Comparison of ENCODE assay signal across 8 mouse cellular contexts in the genomic region with DNA sequence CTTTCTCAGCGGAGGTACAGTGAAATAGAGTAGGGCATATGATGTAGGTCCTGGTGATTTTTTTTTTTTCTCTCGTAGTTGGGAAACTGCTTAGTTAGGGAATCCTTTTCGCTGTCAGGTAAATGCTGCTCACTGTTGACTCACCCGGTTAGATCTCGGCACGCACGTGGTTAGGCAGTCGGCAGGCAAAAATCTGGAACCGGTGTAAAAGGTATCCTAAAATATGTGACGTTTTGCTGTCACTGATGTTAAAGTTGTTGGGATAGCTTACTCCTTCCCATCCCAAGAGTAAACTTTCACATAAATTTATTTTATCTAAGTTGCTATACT. TPM values are rescaled to one million over a fixed set of nuclear protein-coding genes. Genes with fewer than 3 reads are reported as not detected.
A peak's percentile ranks its signal among the peaks of the same experiment; 100 is the strongest.
DNase-seq lines count a peak whose midpoint lies in the region; ATAC-seq and TF ChIP-seq lines count a peak whose summit lies in the region.

No protein-coding gene starts in this region.

- no peak for TF ChIP-seq CTCF in lung, embryonic 14.5 days (IDR thresholded peaks at IDR 0.05; ENCODE audit: low read depth)

- H3K9ac ChIP-seq in lung, embryonic 14.5 days = peak overlapping the region; percentile 93
- H3K9ac ChIP-seq in hindbrain, embryonic 15.5 days = peak overlapping the region; percentile 88
- peak overlapping the region; percentile 93 for H3K9ac ChIP-seq in midbrain, embryonic 16.5 days (ENCODE audit: low read depth, low read length)

- 0% methylated on average over 10 of the region's 10 CpGs for WGBS in lung, embryonic 14.5 days
- under 1% methylated on average over 10 of the region's 10 CpGs for WGBS in hindbrain, embryonic 15.5 days
- 0% methylated on average over 10 of the region's 10 CpGs for WGBS in midbrain, embryonic 16.5 days

- H3K36me3 ChIP-seq in lung, embryonic 14.5 days (ENCODE audit: insufficient read depth) = peaks cover 13% of the 10 kb centered on the region
- H3K36me3 ChIP-seq in hindbrain, embryonic 15.5 days = peaks cover 7% of the 10 kb centered on the region; the same call in 1 of the 2 replicates
- no peaks in the 10 kb centered on the region for H3K36me3 ChIP-seq in midbrain, embryonic 16.5 days (ENCODE audit: control insufficient read depth, insufficient read depth, low read length)

- no peak for ATAC-seq in lung, embryonic 14.5 days (ENCODE audit: insufficient read depth)
- no peak for ATAC-seq in hindbrain, embryonic 15.5 days (ENCODE audit: low FRiP score, low read depth)
- no peak for ATAC-seq in midbrain, embryonic 16.5 days

- no peak overlapping the region; the same call in 1 of the 2 replicates for H3K27ac ChIP-seq in lung, embryonic 14.5 days (ENCODE audit: low read depth)
- H3K27ac ChIP-seq in hindbrain, embryonic 15.5 days (replicated peaks) = no peak overlapping the region
- no peak overlapping the region for H3K27ac ChIP-seq in midbrain, embryonic 16.5 days (ENCODE audit: low read length)

- no peaks in the 10 kb centered on the region for H3K9me3 ChIP-seq in lung, embryonic 14.5 days (ENCODE audit: low read depth, low read length)
- H3K9me3 ChIP-seq in hindbrain, embryonic 15.5 days = no peaks in the 10 kb centered on the region
- H3K9me3 ChIP-seq in midbrain, embryonic 16.5 days (replicated peaks; ENCODE audit: control insufficient read depth, low read length, poor library complexity, severe bottlenecking) = no peaks in the 10 kb centered on the region

- peak overlapping the region; percentile 70 for H3K4me2 ChIP-seq in lung, embryonic 14.5 days
- peak overlapping the region; percentile 66 for H3K4me2 ChIP-seq in hindbrain, embryonic 15.5 days
- H3K4me2 ChIP-seq in midbrain, embryonic 16.5 days (ENCODE audit: low read length) = peak overlapping the region; percentile 94

- peak overlapping the region; percentile 100 for H3K4me3 ChIP-seq in lung, embryonic 14.5 days (ENCODE audit: low read depth, low read length)
- H3K4me3 ChIP-seq in hindbrain, embryonic 15.5 days = peak overlapping the region; percentile 99
- peak overlapping the region; percentile 99 for H3K4me3 ChIP-seq in midbrain, embryonic 16.5 days (ENCODE audit: low read depth, low read length)

- peaks cover 4% of the 10 kb centered on the region; the same call in 1 of the 2 replicates for H3K4me1 ChIP-seq in lung, embryonic 14.5 days (ENCODE audit: insufficient read depth)
- peaks cover 24% of the 10 kb centered on the region for H3K4me1 ChIP-seq in hindbrain, embryonic 15.5 days (replicated peaks)
- peaks cover 19% of the 10 kb centered on the region for H3K4me1 ChIP-seq in midbrain, embryonic 16.5 days (ENCODE audit: control insufficient read depth, insufficient read depth, low read length)

- DNase-seq in lung, embryonic 14.5 days = no peak
- no peak for DNase-seq in lung, postnatal 4 days
- DNase-seq in c-Kit-positive CD71-positive TER-119-positive erythroid progenitor cells, embryonic 14.5 days (ENCODE audit: low spot score) = peak; percentile 37
- DNase-seq in retina, embryonic 14.5 days (ENCODE audit: low spot score) = no peak
- no peak for DNase-seq in layer of hippocampus, adult 9-11 months
- DNase-seq in cerebellum, adult 11 months = no peak

- no peaks in the 10 kb centered on the region for H3K27me3 ChIP-seq in lung, embryonic 14.5 days (ENCODE audit: insufficient read depth, low read length)
- no peaks in the 10 kb centered on the region for H3K27me3 ChIP-seq in hindbrain, embryonic 15.5 days
- H3K27me3 ChIP-seq in midbrain, embryonic 16.5 days (ENCODE audit: control insufficient read depth, insufficient read depth, low read depth, low read length) = no peaks in the 10 kb centered on the region

RNA-seq across cellular contexts. Expression of a gene that starts 1.3 kb away (rescaled TPM):
- polyA plus RNA-seq in lung, embryonic 14.5 days (2014; fragmentation: Nextera tagmentation; extraction: Ambion mirVana) = 95.5 and 102 TPM in 2 replicates
- polyA plus RNA-seq in hindbrain, embryonic 15.5 days (2015; fragmentation: Nextera tagmentation; extraction: Ambion mirVana) = 43.2 and 45.4 TPM in 2 replicates
- 50.3 and 51.2 TPM in 2 replicates for polyA plus RNA-seq in midbrain, embryonic 16.5 days (2015; fragmentation: Nextera tagmentation; extraction: Ambion mirVana)

RNA-seq across cellular contexts. Expression of a gene that starts 56.1 kb away (rescaled TPM):
- 0.51 and 0.61 TPM in 2 replicates for polyA plus RNA-seq in lung, embryonic 14.5 days (2014; fragmentation: Nextera tagmentation; extraction: Ambion mirVana)
- 0.45 and 0.75 TPM in 2 replicates for polyA plus RNA-seq in hindbrain, embryonic 15.5 days (2015; fragmentation: Nextera tagmentation; extraction: Ambion mirVana)
- 0.76 and 1.5 TPM in 2 replicates for polyA plus RNA-seq in midbrain, embryonic 16.5 days (2015; fragmentation: Nextera tagmentation; extraction: Ambion mirVana)
